Mouse (Mus musculus) embryonic facial prominence, embryonic 13.5 days (tissue): ENCODE measurements around the gene Shkbp1. TPM values are rescaled to one million over a fixed set of nuclear protein-coding genes. Genes with fewer than 3 reads are reported as not detected.

Experiments used
- ATAC-seq: fragments of 200-750 bp; cut with Nextera tagmentation; 2 replicates; pipeline ENCODE4 v1.8.0; 2017; ENCODE audit warnings: low read depth; ENCODE audit not compliant: insufficient number of reproducible peaks, insufficient read depth, low FRiP score, low TSS enrichment
- H3K27ac ChIP-seq: fragments of 300-500 bp; sonication (generic); 2 replicates; pipeline ENCODE4 v1.5.1; 2015; ENCODE audit warnings: moderate library complexity, mild to moderate bottlenecking, inconsistent platforms
- H3K27me3 ChIP-seq: fragments of 300-500 bp; sonication (generic); 2 replicates; pipeline ENCODE4 v1.6.1; 2015; ENCODE audit warnings: mild to moderate bottlenecking, inconsistent platforms
- H3K36me3 ChIP-seq: fragments of 300-500 bp; sonication (generic); 2 replicates; pipeline ENCODE4 v1.6.1; 2015; ENCODE audit warnings: mild to moderate bottlenecking, inconsistent platforms
- H3K4me1 ChIP-seq: fragments of 300-500 bp; sonication (generic); 2 replicates; pipeline ENCODE4 v1.6.1; 2015; ENCODE audit warnings: inconsistent platforms
- H3K4me2 ChIP-seq: fragments of 300-500 bp; sonication (generic); 2 replicates; pipeline ENCODE4 v1.6.1; 2015; ENCODE audit warnings: moderate library complexity, mild to moderate bottlenecking, inconsistent platforms
- H3K4me3 ChIP-seq: fragments of 300-500 bp; sonication (generic); 2 replicates; pipeline ENCODE4 v1.5.1; 2015; ENCODE audit warnings: mild to moderate bottlenecking, inconsistent platforms
- H3K9ac ChIP-seq: fragments of 300-500 bp; sonication (generic); 2 replicates; pipeline ENCODE4 v1.6.1; 2015; ENCODE audit warnings: mild to moderate bottlenecking, inconsistent platforms
- H3K9me3 ChIP-seq: fragments of 300-500 bp; sonication (generic); 2 replicates; pipeline ENCODE4 v1.6.1; 2016; ENCODE audit warnings: inconsistent platforms
- WGBS: fragments of 180-500 bp; shearing (Covaris S2); methylation state at CpG from one replicate; pipeline ENCODE4 v1.1.7; 2015; ENCODE audit warnings: mixed read lengths; 5-methylcytosine and 5-hydroxymethylcytosine counted together
- polyA plus RNA-seq: library from polyadenylated mRNA; unstranded; fragments of >200 nt; fragmentation: Nextera tagmentation; extraction: Ambion mirVana; gene quantifications from 2 replicates; pipeline ENCODE4 v1.2.1, GENCODE M21; 2015

The Shkbp1 gene
- polyA plus RNA-seq, 1 experiment from 2014 or later, result 70.6 TPM

- no peak overlapping the region for H3K27ac ChIP-seq
- no peaks in the 10 kb centered on the region for H3K27me3 ChIP-seq
- H3K4me3 ChIP-seq, result no peak overlapping the region
- peaks cover 83% of the 10 kb centered on the region for H3K36me3 ChIP-seq
- no peak overlapping the region for H3K9ac ChIP-seq
- H3K9me3 ChIP-seq, result no peaks in the 10 kb centered on the region
- H3K4me2 ChIP-seq, result no peak overlapping the region
- H3K4me1 ChIP-seq, result no peaks in the 10 kb centered on the region
- 23% methylated on average over 6 of the region's 6 CpGs for WGBS
- no peak for ATAC-seq
Observed at GRCm38 (mm10) chr7:27345444-27345843, 10.4 kb downstream of the Shkbp1 start.

- ATAC-seq, result no peak
- WGBS, result 48% methylated on average over 4 of the region's 4 CpGs
- Histone ChIP-seq H3K4me2 (no peak overlapping the region), H3K4me1 (peaks cover 4% of the 10 kb centered on the region), H3K9ac (no peak overlapping the region), H3K4me3 (no peak overlapping the region), H3K27me3 (peaks cover 15% of the 10 kb centered on the region), H3K36me3 (peaks cover 56% of the 10 kb centered on the region), H3K27ac (no peak overlapping the region), H3K9me3 (no peaks in the 10 kb centered on the region)
Observed at GRCm38 (mm10) chr7:27342595-27342994, 13.2 kb downstream of the Shkbp1 start.

GRCm38 (mm10) chr7:27339519-27339918 lies 16.3 kb downstream of the Shkbp1 start:
- no peak overlapping the region for H3K27ac ChIP-seq
- no peak overlapping the region for H3K9ac ChIP-seq
- H3K4me1 ChIP-seq, result peaks cover 29% of the 10 kb centered on the region
- H3K27me3 ChIP-seq, result peaks cover 35% of the 10 kb centered on the region
- H3K4me3 ChIP-seq, result no peak overlapping the region
- whole genome bisulfite sequencing, result 33% methylated on average over 7 of the region's 7 CpGs
- H3K9me3 ChIP-seq, result no peaks in the 10 kb centered on the region
- H3K36me3 ChIP-seq, result peaks cover 31% of the 10 kb centered on the region
- no peak overlapping the region for H3K4me2 ChIP-seq
- no peak for ATAC-seq

- Histone ChIP-seq H3K27ac (no peak overlapping the region), H3K4me1 (peaks cover 33% of the 10 kb centered on the region), H3K4me3 (no peak overlapping the region)
Observed at GRCm38 (mm10) chr7:27339114-27339513, 16.7 kb downstream of the Shkbp1 start.

GRCm38 (mm10) chr7:27337175-27337853 lies 18.5 kb downstream of the Shkbp1 start, which contains the start of gene Ltbp4:
Ltbp4 (minus strand) TSS chr7:27337692.
- under 1% methylated on average over 29 of the region's 36 CpGs for WGBS

More at GRCm38 (mm10) chr7:27339114-27339513, 16.7 kb downstream of the Shkbp1 start:
- H3K9me3 ChIP-seq, result no peaks in the 10 kb centered on the region
- H3K9ac ChIP-seq, result no peak overlapping the region
- peaks cover 27% of the 10 kb centered on the region for H3K36me3 ChIP-seq
- ATAC-seq, result no peak
- peaks cover 39% of the 10 kb centered on the region for H3K27me3 ChIP-seq
- 69% methylated on average over 4 of the region's 4 CpGs for WGBS
- H3K4me2 ChIP-seq, result no peak overlapping the region

GRCm38 (mm10) chr7:27335928-27336823 lies 19.6 kb downstream of the Shkbp1 start:
- Histone ChIP-seq H3K9me3 (no peaks in the 10 kb centered on the region), H3K4me3 (peak overlapping the region; percentile 47), H3K4me1 (peaks cover 61% of the 10 kb centered on the region), H3K4me2 (peak overlapping the region; percentile 85), H3K27ac (peak overlapping the region; percentile 45), H3K36me3 (peaks cover 2% of the 10 kb centered on the region), H3K27me3 (peaks cover 68% of the 10 kb centered on the region), H3K9ac (peak overlapping the region; percentile 70)
- WGBS, result under 1% methylated on average over 47 of the region's 47 CpGs
- ATAC-seq, result peak; percentile 69

More at GRCm38 (mm10) chr7:27337175-27337853, 18.5 kb downstream of the Shkbp1 start, which contains the start of gene Ltbp4:
- no peak for ATAC-seq
- H3K9ac ChIP-seq, result peak within 1 kb of the TSS; percentile 70
- peak within 1 kb of the TSS; percentile 45 for H3K27ac ChIP-seq
- H3K4me3 ChIP-seq, result peak within 1 kb of the TSS; percentile 47
- H3K9me3 ChIP-seq, result no peaks in the 10 kb centered on the region
- H3K4me2 ChIP-seq, result peak within 1 kb of the TSS; percentile 85
- H3K4me1 ChIP-seq, result peaks cover 49% of the 10 kb centered on the region
- peaks cover 12% of the 10 kb centered on the region for H3K36me3 ChIP-seq
- peaks cover 57% of the 10 kb centered on the region for H3K27me3 ChIP-seq

GRCm38 (mm10) chr7:27335011-27335720 lies 20.7 kb downstream of the Shkbp1 start:
- H3K4me3 ChIP-seq, result peak overlapping the region; percentile 61
- peaks cover 78% of the 10 kb centered on the region for H3K27me3 ChIP-seq
- no peak for ATAC-seq
- H3K9me3 ChIP-seq, result no peaks in the 10 kb centered on the region
- H3K27ac ChIP-seq, result no peak overlapping the region
- no peaks in the 10 kb centered on the region for H3K36me3 ChIP-seq
- H3K9ac ChIP-seq, result no peak overlapping the region
- peaks cover 71% of the 10 kb centered on the region for H3K4me1 ChIP-seq
- 52% methylated on average over 15 of the region's 15 CpGs for WGBS
- peak overlapping the region; percentile 93 for H3K4me2 ChIP-seq

GRCm38 (mm10) chr7:27334405-27334911 lies 21.4 kb downstream of the Shkbp1 start:
- Histone ChIP-seq H3K36me3 (no peaks in the 10 kb centered on the region), H3K4me3 (peak overlapping the region; percentile 61), H3K27ac (no peak overlapping the region), H3K9ac (no peak overlapping the region; the same call in 1 of the 2 replicates), H3K9me3 (no peaks in the 10 kb centered on the region), H3K4me2 (peak overlapping the region; percentile 93), H3K27me3 (peaks cover 83% of the 10 kb centered on the region), H3K4me1 (peaks cover 77% of the 10 kb centered on the region)
- ATAC-seq, result no peak
- WGBS, result 2% methylated on average over 32 of the region's 32 CpGs

GRCm38 (mm10) chr7:27333316-27333941 lies 22.4 kb downstream of the Shkbp1 start:
- WGBS, result under 1% methylated on average over 41 of the region's 77 CpGs
- H3K27me3 ChIP-seq, result peaks cover 87% of the 10 kb centered on the region
- peak overlapping the region; percentile 93 for H3K4me2 ChIP-seq
- ATAC-seq, result no peak
- H3K27ac ChIP-seq, result peak overlapping the region; percentile 62
- H3K9ac ChIP-seq, result peak overlapping the region; percentile 77
- no peaks in the 10 kb centered on the region for H3K36me3 ChIP-seq
- H3K4me3 ChIP-seq, result peak overlapping the region; percentile 61
- peaks cover 81% of the 10 kb centered on the region for H3K4me1 ChIP-seq
- no peaks in the 10 kb centered on the region for H3K9me3 ChIP-seq

- Histone ChIP-seq H3K9ac (peak overlapping the region; percentile 77), H3K4me1 (peaks cover 78% of the 10 kb centered on the region), H3K4me3 (peak overlapping the region; percentile 61), H3K4me2 (peak overlapping the region; percentile 93), H3K27ac (peak overlapping the region; percentile 66; the same call in 1 of the 2 replicates), H3K36me3 (0 out of 2 replicates have a peak, but pooled peaks cover 6% of the 10 kb centered on the region), H3K9me3 (no peaks in the 10 kb centered on the region), H3K27me3 (peaks cover 89% of the 10 kb centered on the region)
- 1% methylated on average over 38 of the region's 39 CpGs for WGBS
- no peak for ATAC-seq
Observed at GRCm38 (mm10) chr7:27332353-27333199, 23.2 kb downstream of the Shkbp1 start.
